Mouse (Mus musculus): ENCODE data around the gene Sipa1l3.

Sipa1l3 gene

DNA sequence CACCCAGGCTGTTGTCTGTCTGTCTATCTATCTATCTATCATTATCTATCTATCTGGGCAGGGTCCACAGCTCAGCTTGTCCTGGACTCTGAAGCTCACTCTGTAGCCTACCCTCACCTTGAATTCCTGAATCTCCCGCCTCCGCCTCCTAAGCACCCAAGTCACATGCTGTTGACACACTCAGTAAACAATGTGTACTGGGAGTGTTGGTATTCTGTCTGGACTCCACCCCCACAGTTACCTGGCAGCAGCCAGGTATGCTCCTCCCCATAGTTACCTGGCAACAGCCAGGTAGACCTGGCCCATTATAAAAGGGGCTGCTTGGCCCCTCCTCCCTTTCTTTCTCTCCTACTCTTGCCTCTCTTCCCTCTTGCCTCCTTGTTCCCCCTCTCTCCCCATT, 230.4 kb downstream of the Sipa1l3 start:
- in situ Hi-C loops (cut with MseI, MboI) = no loop called here

DNA sequence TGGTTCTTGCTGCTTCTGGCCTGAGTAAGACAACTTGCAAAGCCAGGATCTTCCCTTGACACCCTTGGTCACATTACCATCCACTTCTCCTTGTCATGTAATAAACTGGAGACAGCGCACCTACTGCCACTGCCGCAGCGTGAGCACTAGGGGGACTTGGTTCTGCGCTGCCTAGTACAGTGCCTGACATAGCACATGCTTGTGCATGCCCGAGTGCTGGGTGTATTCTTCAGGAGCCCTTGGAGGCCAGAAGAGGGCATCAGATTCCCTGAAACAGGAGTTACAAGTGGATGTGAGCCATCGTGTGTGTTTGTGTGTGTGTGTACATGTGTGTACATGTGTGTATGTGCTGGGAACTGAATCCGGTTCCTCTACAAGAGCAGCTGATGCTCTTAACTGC, 231.0 kb downstream of the Sipa1l3 start:
- in situ Hi-C loops (cut with MseI, MboI) = no loop called here

DNA sequence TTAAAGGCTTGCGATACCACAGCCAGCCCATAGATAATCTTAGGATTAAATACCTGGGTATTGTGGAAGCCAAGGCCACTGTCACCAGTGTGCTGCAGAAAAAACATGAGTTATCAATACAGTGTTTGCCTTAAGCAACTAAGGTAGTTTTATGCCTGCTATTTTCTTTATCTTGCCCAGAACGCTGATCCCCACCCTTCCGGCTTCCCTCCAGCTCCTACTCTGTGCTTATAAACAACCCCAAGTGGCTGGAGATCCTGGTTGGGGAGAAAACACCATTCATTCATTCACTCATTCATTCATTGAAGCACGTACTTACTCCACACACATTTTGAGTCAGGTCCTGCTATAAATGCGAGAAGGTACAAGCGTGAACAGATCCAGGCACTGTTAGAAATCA, 233.9 kb downstream of the Sipa1l3 start:
- in situ Hi-C loops (cut with MseI, MboI) = no loop called here

DNA sequence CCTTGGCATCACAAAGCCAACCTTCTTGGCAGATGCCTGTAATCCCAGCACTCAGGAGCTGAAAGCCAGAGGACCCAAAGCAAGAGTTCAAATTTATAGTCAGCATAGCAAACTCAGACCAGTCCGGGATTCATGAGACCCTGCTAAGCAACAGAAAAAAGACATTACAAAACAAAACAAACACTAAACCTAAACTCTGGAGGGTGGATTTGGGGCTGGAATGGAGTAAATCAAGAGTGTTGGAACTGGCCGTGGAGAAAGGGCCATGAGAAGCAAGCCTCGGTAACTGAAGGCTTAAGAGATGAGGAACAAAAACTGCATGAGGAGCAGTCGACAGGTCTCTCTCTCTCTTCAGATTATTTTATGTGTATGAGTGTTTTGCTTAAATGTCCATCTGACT, 234.6 kb downstream of the Sipa1l3 start:
- in situ Hi-C loops (cut with MseI, MboI) = no loop called here

DNA sequence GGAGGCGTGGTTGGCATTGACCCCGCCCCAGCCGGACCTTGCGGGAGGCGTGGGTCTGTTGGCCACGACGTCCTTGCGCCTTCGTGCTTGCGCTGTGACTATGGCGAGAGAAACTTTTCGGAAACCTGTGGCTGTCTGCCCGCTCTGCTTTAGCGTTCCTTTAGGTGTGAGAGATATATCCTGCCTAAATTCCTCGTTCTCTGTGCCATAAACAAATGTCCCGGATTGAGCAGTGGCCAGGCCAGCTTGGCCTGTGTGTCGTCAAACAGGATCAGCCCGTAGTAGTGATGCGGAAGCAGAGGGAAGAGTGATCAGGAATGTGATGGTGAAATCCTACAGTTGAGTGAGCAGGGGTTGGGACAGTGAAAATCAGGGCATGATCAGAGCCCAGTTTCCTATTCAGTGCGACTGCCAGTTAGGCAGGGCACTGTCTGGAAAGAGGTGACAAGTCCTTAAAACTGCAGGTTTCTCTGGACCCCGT, 236.3 kb downstream of the Sipa1l3 start:
- in situ Hi-C loops (cut with MseI, MboI) = no loop called here

DNA sequence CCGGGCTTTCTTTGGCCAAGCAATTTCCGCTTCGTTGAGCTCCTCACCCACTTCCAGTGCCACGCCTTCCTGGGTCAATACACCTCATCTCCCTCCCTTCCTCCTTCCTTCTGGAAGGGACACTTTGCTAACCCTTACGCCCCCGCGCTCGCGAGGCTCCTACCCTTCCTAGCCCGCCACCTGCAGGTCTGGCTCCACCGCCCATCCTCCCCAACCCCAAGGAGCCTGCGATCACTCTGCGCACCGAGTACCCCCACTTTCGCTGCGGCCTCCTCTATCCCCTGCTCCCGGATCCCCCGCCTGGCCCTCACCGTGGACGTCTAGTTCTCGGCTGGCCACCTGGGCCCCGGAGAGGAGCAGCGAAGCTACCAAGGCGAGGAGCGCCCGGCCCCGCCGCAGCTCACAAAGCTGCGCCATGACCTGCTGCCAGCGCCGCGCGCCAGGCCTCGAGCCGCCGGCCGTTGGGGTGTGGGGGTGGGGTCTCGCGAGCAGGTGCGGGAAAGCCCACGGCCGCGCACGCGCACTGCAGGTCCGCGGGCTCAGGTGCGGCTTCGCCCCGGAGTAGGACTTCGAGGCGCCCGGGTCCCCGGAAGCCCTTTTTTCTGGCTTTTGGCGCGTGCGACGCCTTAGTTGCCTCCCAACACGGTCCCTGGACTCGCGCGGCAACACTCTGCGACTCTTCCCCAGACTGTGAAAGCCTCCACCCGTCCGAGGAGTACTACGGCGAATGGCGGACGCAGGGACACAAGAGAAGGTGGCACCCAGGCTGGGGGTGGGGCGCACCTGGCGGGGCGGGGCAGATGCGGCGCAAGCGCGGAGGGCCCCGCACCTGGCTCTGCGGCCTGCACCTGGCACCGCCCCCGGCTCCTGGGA, 237.0 kb downstream of the Sipa1l3 start, which contains the start of gene Spint2:
Gene Spint2 (minus strand): TSS at position 712 of the 873 bp plus-strand sequence.
- in situ Hi-C loops (cut with MseI, MboI) = no loop called here

DNA sequence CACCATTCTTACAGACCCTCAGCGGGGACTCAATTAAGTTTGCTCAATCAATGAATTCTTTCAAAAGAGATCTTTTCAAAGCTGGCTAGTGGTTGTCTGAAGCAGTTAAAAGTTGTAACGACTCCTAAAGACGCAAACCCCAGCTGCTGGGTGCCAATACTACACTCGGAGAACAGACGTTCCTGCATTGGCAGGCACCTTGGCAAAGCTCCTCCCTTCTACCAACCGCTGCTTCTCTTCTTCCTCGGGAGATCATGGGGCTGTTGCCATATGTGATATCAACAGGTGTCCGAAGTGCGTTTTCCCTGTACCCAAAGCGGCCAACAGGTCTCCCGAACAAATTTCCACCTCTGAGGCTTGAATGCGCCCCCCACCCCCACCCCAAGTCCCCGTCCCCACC, 237.6 kb downstream of the Sipa1l3 start:
- in situ Hi-C loops (cut with MseI, MboI) = no loop called here

DNA sequence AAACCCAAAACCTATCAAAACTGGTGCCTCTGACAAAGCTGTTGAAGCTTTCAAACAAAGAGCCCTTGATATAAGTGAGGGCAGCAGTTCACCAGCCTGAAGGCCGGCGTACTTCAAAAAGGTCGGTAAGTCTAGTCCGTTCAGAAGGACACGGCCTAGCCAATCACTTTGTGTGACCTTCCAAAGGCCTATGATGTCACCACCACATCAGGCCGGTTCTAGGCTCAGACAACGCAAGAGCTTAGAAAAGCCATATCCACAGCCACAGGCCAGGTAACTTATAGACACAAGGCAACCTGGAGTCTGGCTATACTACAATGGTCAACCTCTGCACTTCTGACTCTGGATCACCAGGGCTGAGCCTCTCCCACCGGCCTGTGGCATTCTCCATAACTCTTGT, 238.5 kb downstream of the Sipa1l3 start:
- in situ Hi-C loops (cut with MseI, MboI) = no loop called here

DNA sequence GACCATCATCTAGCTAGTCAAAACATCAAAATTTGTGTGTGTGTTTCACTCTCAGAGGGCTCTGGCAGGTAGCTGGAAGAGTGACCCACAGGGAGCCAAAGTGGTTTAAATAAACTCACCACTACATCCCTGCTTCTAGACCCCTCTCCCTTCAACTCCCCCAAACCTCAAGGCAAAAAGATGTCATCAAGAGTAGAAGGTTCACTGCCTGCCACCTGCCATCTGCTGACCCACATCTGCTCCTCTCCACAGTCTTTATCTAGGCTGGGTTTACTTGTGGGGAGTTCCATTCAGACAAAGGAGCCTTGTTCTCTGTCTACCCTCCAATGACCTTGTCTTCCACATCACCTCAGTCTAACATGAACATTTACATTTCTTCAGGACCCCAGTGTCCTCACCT, 239.2 kb downstream of the Sipa1l3 start:
- in situ Hi-C loops (cut with MseI, MboI) = no loop called here

DNA sequence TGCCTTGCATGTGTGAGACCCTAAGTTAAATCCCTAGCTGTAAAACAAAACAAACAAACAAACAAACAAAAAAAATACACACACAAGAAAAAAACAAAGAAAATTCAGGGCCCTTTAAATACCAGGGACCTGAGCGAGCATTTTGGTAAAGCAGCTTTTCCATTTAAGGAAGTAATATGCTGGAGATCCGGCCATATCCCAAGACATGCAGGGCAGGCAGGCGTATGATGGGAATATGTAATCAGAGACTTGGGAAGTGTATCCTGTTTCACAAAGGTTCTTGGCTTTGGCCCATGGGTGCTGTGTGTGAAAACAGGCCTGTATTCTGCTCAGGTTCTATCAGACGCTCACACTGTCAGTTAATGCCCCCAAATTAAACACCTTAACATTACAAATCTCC, 240.9 kb downstream of the Sipa1l3 start:
- in situ Hi-C loops (cut with MseI, MboI) = no loop called here

DNA sequence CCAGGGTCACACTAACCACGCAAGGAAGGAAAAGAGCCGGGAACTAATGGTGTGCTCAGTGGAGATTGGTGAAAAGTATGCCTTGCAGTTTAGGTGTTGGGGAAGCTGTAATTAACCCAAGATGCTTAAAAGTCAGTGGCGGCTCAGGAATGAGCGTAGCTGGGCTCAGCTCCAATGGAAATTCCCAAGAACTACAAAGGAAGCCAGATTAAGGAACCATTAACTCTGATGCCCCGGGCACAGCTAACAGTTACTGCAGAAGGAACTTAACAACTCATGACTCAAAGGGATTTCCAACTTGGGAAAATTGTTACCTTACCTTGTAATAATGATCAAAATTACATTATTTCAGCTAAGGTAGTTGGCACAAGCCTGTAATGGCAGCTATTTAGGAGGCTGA, 241.7 kb downstream of the Sipa1l3 start:
- in situ Hi-C loops (cut with MseI, MboI) = no loop called here

DNA sequence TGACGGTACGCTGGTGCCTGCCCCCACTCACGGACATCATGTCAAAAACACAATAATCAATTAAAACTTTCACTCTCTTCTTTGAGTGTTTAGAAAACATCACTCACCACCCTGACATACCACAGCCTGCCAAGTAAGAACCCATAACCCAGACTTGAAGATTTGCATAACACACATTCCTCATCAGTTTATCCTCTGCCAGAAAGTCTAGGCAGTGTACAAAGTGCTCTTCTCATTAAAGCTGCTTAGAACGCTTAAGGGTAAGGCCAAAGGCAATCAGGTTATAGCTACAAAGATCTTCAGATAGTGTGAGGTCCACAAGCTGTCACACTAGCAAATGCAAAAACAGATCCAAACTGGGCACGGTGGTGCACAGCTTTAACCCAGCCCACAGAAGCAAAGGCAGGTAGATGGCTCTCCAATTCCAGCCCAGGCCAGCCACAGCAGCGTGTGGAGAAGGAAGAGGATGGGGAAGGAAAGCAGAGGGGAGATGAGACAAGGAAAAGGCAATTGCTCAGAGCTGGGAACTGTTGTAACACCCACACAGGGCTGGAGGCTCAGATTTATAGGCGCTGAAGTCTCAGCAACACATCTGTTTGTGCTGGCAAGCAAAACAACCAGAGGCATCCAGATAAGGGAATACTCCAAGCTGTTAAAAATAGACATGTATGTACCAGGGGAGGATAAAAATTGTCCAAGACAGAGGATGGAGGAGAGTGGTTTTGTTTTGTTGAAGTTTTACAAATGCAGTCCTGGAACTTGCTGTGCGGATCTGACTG, 246.6 kb downstream of the Sipa1l3 start:
- in situ Hi-C loops (cut with MseI, MboI) = no loop called here

DNA sequence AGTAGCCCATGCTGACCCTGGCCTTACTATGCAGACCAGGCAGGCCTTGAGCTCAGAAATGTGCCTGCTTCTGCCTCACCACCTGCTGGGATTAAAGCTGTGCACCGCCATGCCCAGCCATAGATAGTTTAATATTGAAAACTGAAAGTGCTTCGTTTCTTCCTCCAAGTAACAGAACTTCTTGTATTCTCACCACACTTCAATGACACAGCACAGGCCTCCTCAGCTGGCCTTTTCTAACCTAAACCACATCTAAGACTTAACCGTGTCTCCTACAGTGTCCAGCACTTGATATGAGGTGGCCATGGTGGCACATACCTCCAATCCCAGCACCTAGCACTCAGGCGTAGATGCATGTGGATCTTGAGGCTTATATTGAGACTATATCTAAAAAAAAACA, 248.0 kb downstream of the Sipa1l3 start:
- in situ Hi-C loops (cut with MseI, MboI) = no loop called here

Data from mouse trophoblast stem cell (cell line).